Mouse (Mus musculus): ENCODE data around the gene Tlr13.

Gene Tlr13

DNA sequence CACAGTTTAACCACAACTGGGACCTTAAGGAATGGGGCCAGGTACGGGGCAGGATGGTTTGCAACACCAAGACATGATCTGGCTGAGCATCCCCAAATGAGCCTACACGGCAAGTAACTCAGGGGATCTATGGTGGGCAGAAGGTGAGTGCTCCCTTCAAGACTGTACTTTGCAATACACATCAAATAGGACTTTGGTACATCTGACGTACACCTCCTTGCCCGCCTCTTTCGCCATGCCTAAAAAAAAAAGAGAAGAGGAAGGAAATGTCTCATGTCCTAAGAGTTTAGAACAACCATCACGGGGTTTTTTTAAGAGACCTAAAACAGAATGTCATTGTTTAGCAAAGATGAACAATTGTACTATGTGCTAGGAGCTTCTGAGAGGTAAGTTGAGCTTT, at the start of gene Tlr13:
Tlr13 (plus strand) TSS at position 269 of the 400 bp plus-strand sequence.
- no peak for DNase-seq

DNA sequence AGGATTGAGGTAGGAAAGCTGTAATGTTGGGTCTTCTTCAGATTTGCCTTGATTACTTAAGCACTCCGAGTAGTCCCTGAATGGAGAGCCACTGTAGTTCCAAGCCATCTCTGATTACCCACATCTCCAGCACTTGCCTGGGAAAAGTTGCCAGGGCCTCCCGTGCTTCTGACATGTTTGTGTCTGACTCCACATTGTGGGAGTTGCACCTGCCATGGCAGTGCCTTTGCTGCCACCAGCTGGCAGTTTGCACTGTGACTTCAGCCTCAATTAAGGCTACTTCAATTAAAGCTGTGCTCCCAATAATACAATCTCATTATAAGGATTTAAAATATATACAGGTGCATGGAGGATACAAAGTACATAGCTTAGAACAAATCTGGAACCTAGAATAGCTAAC, 37.5 kb upstream of the Tlr13 start:
- DNase-seq = peak; percentile 6

DNA sequence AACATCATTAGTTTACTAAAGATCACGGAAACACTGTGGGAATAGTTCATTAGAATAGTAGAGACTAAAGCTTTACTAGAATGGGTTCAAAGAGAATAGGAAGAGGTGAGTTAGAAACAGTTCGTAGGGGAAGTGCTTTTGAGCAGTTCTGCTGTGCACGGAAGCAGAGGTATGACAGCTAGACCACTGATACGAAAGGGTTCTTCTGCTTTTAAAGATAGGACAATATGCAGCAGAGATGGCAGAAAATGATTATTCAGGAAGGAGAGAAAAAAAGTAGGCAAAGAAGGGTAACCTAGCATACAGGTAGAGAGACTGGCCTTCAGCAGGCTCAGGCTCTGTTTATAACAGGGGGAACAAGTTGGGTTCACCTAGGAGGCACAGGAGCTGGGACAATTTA, 29.1 kb upstream of the Tlr13 start:
- no peak for DNase-seq

DNA sequence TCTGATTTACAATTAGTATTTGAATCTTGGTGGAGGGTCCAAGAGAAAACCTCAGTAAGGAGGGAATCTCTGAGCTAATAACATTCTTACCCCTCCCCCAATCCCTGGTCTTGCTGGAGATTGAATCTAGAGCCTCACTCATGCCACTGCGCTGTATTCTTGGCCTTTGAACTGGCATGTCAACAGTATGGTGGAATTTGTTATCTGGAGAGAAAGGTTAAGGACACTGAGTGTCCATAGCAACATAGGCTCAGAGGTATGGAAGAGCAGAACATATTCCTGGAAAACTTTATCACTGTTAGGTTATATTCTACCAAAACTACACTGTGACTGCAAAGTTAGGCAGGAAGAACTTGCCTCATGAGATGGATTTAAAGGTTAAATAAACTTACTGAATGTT, 28.3 kb upstream of the Tlr13 start:
- no peak for DNase-seq

DNA sequence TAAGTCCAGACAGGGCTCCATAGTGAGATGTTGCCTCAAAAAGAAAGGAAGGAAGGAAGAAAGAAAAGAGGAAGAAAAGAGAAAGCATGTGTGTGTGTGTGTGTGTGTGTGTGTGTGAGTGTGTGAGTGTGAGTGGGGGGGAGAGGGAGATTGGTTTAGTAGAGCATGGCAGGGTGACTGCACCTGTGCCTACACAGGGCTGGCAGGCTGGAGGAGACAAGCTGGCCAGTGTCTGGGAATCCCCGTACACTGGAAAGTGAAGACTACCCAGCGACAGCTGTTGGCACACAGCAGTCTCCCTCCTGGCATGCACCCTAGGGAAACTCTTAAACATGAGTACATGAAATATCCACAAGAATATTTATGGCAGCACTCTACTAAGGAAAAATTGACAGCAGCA, 20.2 kb upstream of the Tlr13 start:
- DNase-seq = no peak

DNA sequence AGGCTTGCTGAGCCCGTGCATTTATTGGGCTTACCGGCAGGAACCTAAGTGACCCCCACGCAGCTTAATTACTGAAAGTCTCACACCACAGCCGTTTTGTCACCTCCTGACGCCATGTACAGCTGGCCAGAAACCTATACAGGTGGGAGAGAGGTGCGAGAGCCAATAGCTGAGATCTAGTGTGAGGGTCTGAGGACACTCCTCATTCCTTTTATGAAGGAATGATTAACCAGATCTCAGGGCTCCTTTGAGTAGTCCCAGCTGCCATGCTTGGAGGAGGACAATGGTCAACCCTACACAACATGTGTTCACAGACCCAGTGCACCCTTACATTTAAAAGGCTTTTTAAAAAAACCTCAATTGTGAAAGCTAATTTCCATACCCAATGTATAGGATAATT, 14.7 kb upstream of the Tlr13 start:
- no peak for DNase-seq

DNA sequence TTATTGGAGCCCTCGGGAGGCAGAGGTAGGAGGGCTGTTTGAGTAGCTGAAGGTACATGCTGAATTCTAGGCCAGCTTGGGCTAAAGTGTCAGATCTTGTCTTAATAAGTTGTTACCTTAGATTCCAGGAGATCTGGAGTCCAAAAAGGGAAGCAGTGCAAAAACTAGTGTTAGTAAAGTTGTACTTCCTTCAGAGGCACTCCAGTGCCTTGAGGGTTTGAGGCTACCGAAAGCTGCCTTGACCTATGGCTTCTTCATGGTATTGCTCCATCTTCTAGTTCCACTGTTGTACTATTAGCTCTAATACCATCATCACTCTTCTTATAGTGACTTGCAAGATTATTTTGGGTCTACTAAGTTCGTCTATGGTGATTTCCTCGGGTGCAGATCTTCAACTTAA, 13.1 kb upstream of the Tlr13 start:
- DNase-seq = no peak

DNA sequence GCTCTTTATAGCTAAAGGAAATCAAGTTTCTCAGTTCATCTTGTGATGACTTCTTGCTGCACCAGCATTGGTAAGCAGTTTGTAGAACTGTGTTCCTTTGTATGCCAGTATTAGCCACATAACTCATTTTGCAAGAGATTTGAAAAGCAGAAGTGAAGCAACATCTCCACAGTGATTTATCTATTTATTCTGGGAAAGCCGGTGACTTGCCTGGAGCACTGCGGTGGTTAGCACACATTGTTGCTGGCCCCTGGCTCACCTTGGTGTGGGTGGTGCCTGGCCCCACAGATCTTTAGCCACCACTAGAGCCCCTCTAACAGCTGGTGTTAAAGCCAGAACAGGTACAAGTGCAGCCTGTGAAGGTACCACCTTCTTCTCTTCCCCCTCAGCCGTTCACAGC, 8.1 kb upstream of the Tlr13 start:
- DNase-seq = no peak

DNA sequence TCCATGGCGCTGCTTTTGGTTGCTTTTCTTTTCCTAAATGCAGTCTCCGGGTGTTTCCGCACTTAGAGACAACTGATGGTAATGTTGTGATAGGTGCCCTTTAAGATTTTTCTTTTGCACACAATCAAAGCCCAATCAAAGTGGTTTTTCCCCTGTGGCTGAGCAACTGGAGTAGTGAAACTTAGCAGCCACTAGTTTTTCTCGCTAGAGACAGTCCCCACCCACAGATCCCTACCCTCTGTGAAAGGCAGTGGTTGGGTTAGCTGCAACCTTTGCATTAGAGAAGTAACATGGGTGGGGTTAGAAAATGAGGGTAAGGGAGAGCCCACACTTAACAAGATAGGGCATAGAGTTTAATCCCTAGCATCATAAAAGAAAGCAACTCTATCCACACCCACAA, 7.5 kb upstream of the Tlr13 start:
- no peak for DNase-seq

DNA sequence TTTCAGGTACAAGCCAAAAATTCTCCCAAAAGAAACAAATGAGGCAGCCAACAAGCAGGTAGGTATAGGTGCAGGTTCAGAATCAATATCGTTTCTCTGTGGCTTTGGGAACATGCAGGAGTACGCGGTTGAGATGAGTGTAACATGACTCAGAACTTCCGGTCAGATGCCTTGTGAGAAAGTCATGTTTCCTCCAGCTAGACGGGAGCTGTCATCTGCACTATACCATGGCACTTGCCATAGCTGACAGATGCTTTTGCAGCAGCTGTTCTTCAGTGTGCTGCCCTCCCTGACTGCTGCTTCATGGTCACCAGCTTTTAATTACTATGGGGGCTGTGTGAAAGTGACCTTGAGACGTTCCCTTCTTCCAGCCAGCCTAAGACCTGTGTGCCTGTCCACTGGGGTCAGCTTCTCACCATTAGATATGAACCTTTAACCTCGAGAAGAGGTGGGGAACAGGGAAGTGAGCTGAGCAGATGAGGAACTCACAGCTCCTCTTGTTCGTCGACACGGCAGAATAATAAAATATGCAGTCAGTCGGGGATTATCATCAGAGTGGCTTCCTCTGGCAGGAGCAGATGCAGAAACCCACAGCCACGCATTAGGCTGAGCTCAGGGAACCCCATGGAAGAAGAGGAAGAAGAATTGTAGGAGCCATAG, 7.0 kb upstream of the Tlr13 start:
- no peak for DNase-seq

DNA sequence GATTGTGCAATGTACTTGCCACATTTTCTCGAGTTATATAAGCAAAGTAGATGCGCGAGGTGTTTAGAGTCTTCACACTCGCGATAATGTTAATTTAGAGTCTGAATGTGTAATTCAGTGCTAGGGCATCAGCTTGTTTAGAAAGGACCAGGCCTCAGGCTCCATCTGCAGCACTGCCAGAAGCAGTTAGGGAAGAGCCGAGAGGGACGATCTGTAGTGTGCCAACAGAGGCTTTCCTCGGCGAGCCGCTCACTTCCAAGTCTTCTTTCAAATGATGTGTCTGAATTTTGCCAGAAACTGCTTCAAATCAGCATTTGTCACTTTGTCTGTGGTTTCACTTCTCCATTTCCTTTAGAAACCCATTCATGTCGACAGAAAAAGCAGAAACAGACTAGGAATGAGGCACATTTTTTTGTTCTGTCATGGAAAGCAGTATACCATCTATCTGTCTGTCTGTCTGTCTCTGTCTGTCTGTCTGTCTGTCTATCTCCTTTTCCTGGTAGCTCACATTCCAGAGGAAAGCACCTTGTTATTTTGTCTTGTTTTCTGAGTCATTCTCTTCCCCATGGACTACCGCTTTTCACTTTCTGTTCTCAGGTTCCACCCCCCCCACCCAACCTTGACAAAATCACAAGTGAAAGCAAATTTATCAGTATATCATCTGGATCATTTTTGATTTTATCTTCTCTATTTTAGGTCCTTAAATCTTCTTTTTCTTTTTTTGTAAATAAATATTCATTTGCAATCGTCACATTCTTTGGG, 3.5 kb upstream of the Tlr13 start:
- DNase-seq = no peak

DNA sequence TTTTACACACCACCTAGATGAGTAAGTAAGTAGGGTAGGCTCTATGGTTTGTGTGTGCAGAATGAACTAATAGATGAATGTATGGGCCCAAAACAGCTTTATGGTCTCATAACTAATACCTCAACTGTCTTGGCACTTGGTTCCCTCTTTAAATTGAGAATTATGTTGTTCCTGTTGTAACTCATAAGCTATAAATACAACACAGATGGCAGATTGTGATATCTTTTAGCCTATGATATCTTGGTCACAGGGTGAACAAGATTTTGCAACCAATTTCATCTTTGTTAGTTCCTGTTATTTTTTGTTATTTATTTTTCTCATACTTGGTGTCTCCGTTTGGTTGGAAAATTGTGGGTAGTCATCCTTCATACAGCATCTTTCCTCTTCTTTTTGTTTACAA, 5.2 kb downstream of the Tlr13 start:
- no peak for DNase-seq

DNA sequence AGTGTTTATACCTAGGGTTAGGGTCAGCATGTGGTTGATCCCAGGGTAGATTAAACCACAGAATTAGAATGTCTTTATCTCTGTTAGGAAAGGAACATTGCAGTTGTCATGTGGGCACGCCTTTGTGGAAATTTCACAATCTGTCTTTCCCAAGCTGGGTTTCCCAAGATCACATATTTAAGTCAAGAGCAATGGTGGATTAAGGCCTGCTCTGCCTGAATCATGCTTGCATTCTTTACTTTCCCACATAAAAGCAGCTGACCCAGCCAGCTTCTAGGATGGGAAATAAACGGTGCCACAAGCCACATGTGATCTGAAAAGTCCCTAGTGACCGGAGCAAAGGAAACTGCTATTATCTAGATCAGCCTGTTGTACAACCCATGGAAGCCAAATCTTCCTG, 6.5 kb downstream of the Tlr13 start:
- no peak for DNase-seq

DNA sequence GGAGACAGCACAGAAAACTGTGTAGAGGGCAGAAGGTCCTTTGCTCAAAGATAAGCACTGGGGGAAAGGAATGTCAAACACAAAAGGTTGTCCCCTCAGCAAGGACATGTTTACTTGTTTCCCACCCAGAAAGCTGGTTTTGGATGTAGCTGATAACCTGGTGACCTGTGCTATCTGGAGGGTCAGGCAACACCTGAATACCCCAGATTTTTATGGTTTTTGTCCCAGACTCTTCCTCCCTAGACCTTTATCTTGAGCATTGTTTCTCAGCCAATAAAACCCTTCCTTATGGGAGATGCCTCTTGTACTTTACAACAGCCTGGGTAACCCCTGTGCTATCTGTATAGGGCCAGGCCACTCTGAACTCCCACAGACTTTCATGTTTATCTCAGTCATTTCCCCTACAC, 11.2 kb downstream of the Tlr13 start:
- DNase-seq = no peak

DNA sequence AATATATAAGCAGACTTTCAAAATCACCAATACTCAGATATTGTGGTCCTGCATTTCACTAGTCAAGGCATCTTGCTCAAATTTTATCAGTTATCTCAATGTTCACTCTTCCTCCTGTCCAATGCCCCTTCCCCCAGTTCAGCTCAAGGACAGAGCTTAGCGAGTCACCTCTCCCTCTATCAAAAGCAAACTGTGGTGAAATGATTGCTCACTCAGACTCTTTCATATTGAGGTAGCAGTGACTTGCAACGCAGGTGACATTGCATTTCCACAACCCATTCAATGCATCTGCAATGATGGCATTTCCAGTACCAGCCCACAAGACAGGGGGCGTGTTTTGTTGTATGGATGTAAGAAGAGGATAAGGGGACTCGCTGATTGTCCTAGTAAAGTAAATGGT, 12.9 kb downstream of the Tlr13 start:
- no peak for DNase-seq

DNA sequence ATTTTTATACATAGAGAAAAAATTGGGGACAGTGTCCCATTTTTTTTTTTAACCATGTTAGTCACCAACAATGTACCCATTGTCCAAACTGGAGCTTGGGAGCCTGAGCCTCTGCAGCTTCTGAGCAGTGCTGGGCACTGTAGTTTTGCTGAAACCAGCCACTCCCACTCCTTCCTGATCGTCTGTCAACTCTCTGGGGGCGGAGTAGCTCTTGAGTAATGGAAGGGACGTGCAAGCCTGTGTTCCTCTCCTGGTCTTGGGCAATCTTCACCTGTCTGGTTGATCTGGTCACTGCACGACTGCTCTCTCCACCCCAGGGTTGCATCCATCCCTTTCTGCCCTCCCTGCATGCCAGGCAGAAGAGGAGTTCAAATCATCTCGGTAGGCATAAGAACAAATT, 21.0 kb downstream of the Tlr13 start:
- no peak for DNase-seq

DNA sequence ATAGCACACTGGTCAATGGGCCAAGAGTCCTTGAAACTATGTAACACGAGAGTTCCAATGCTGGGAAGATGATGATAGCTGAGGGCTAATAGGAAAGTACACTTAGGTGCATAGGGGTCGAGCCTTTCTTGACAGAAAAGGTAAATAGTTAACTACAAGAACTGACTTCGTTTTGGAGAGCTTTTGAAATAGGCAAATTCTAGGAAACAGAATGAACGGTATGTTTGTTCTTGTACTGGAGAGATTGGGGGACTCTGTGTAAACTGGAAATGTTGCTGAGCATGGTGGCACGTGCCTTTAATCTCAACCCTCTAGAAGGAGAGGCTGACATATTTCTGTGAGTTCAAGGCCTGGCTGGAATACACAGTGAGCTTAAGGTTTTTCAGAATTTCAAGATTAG, 21.6 kb downstream of the Tlr13 start:
- DNase-seq = no peak

DNA sequence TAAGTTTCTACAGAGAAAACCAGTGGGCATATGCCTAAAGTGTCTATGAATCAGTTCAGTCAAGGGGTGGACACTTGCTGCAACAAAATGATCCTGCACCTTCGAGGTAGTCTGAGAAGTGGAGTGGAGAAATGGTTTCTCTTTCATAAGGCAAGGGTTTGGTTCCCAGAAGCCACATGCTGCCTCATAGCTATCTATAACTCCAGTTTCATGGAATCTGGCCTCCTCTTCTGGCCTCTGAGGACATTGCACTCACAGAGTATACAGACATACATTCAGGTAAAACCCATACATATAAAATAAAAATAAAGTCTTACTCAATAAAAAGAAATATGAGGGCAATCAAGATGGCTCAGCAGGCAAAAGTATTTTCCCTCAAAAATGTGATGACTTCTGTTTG, 22.1 kb downstream of the Tlr13 start:
- DNase-seq = no peak

DNA sequence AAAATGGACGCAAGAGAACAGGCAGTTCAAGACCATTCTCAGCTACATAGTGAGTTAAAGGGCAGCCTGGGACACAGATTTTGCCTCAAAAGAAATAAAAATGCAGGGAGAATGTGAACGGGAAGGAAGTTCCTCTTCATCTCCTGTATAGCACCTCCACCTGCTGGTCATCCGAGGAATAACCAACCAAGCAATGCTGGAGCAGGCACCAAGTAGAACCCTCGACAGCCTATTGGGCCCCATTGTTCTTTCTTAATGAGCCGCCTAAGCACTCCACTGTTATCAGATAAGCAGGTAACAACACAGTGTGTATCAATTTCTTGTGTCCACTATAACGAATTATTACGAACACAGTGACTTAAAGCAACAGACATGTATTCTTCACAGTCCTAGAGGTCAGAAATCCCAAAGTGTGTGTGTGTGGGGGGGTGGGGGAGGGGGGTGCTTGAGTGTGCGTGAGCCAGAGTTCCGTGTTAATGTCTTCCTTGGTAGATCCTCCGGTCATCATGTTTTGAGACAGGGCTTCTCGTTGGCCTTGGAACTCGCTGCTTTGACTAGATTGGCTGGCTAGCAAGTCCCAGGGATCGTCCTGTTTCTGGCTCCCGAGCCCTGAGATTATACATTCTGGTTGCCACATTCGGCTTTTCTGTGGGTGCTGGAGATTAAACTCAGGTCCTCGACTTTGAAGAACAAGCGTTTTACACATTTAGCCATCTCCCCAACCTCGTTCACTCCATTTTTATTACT, 28.3 kb downstream of the Tlr13 start:
- DNase-seq = peak; percentile 76

DNA sequence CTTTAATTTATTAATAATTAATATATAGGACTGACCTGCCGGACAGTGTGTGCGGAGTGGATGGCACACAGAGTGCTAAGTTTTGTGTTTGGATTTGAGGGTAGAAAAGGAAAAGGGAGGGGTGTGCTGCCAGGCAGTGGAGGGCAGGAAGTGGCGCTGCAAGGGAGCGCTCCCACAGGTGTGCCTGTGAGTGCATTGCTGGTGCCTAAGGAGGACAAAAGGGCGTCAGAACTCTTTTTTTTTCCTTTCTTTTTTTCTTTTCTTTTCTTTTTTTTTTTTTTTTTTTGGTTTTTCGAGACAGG, 28.8 kb downstream of the Tlr13 start:
- no peak for DNase-seq

DNA sequence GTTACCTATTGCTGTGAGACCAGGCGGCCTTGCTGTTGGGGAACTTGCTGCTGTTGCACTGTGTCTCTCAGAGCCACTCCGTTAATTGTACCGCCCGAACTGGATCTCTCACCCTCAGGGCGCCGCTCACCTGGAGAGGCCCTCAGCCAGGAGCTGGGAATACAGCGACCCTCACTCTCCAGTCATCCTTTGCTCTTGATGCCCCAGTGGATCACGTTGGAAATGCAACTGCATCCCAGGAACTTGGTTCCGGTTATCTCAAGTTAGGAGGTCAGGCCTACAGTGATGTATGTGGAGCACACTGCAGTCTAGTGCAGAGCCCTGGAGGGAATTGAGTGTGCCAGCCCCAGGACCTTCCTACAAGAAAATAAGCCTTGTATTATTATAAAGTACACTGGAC, 33.3 kb downstream of the Tlr13 start:
- no peak for DNase-seq

DNA sequence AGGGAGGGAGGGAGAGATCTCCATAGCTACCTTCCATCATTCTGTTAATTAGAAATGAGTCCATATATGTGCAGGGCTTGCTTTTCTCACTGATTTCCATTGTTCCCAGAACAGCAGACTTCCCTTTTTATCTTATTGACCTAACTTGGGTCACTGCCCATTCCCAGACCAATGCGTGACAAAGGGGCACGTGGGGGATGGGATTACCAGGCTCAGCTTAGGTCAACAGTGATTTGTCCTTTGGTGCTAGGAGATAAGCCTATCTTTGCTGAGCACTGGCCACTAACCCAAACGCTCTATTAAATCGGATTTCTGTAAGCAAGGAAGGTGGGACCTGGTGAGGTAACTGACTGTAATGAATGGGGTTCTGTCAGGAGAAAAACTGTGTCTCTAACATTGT, 41.3 kb downstream of the Tlr13 start:
- DNase-seq = no peak

DNA sequence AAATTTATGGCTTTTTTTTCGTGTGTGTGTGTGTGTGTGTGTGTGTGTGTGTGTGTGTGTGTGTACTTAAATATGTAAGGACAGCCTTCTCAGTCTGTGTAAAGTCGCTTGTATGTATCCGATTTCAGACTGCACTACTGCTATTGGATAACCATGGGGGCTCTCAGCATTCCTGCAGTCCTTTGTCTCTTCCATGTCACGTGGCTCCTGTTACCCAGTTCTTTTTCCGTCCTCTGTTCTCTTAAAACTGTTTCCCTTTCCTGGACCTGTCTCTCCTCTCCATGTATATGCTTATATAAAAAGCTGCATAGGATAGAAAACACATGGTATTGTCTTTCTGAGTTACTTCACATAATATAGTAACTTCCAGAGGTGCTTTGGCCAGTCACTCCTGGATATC, 42.7 kb downstream of the Tlr13 start:
- no peak for DNase-seq

All from right cerebral cortex, postnatal 14 days (tissue).